Mouse (Mus musculus): ENCODE measurements at regions not wholly inside any gene's neighbourhood (a gene's known extent, or its start where the extent isn't known, plus 50 kb on each side); places are given as distances from the start of the nearest gene placed in this dataset.

GRCm38 (mm10) chr14:76722297-76722696 is 165.6 kb upstream of the Serp2 start:
- TF ChIP-seq CTCF (IDR thresholded peaks at IDR 0.05; ENCODE audit: low read depth, low read length): no peak
- no peak for TF ChIP-seq POLR2A (IDR thresholded peaks at IDR 0.05; ENCODE audit: borderline replicate concordance, low read depth, low read length)

Measured in bone marrow macrophage, adult 2 months (primary cell).